Mouse (Mus musculus): Measurements from ENCODE around the gene Ncapd2. TPM values are rescaled to one million over a fixed set of nuclear protein-coding genes. Genes with fewer than 3 reads are reported as not detected.

Gene Ncapd2
- 10 to 100 TPM; 31.7 to 32.7 TPM for total RNA-seq (2021)

GRCm38 (mm10) chr6:125191332-125192015, at the start of gene Ncapd2, which contains the start of gene Mrpl51:
TSS of gene Ncapd2 (minus strand) at chr6:125191701.
TSS of gene Mrpl51 (plus strand) at chr6:125191801.
- peak; percentile 97 to 98 for DNase-seq (ENCODE audit: extremely low spot score in 1 of 2, low spot score in 2 of 2)
- intact Hi-C loops (cut with DNase I): loop anchor here (2.0 kb wide), 1 partner anchor 25 kb away; the partner anchor contains the start of gene Gapdh

GRCm38 (mm10) chr6:125240617-125241016, 49.1 kb upstream of the Ncapd2 start:
- intact Hi-C loops (cut with DNase I): no loop called here

DNA sequence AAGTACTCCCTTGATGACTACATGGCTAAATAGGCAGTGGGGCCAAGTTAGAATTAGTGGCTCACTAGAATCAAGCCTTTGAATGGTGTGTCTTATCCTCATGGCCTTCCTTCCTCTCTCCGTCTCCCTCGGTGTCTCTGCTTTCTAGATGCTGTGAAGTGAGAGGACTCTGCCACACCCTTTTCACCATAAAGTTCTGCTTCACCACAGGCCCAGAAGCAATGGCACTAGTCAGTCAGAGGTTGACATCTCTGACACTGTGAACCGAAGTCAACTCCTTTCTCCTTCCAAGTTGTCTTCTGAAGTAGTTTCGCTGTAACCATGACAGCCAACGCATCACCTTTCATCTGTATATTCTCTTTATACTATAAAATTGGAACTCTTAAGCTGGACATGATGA, 48.0 kb upstream of the Ncapd2 start:
- DNase-seq (ENCODE audit: extremely low spot score in 1 of 2, low spot score in 2 of 2): no peak
- intact Hi-C loops (cut with DNase I): no loop called here

More at GRCm38 (mm10) chr6:125240617-125241016, 49.1 kb upstream of the Ncapd2 start:
- DNase-seq (ENCODE audit: extremely low spot score in 1 of 2, low spot score in 2 of 2): no peak

DNA sequence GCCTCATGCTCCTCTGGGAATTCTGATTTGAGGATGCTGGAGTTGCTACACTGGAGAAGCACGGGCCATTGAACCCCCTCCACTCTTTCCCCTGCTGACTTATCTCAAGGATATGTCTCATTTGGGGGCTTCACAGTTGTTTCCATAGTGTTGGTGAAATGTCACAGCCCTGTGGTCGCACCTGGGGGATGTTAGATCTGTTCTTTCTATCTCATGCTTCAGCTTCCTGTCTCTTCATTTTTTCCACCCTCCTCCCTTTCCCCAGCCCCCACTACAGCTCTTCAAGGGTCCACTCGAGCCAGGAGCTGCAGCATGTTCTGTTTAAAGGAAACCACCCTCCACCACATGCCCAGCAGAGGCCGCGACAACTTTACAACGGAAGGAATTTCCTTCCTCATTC, 46.9 kb upstream of the Ncapd2 start:
- no peak for DNase-seq (ENCODE audit: extremely low spot score in 1 of 2, low spot score in 2 of 2)
- intact Hi-C loops (cut with DNase I): no loop called here

GRCm38 (mm10) chr6:125237421-125237820, 45.9 kb upstream of the Ncapd2 start:
- intact Hi-C loops (cut with DNase I): no loop called here

DNA sequence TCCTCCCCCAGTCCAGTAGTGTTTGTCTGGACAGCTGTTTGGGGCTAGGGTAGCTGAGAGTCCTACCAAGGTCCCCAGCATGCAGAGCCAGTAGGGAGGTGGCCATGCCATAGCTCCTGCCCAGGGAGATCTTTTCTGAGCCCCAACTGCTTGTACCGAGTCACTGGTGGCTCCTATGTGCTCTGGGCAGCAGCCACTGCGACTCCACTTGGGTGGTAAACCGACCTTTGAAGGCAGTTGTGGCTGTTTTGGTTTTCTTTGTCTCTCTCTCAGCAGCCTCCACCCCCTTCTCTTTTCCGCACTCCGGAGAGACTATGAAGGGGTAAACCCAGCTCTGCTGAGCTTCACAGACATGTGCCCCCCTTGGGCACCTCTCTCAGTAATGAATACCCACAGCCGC, 45.3 kb upstream of the Ncapd2 start, which contains the start of gene Cd27:
Cd27 (minus strand) TSS at position 229 of the 400 bp plus-strand sequence.
- intact Hi-C loops (cut with DNase I): no loop called here
- no peak for DNase-seq (ENCODE audit: extremely low spot score in 1 of 2, low spot score in 2 of 2)

More at GRCm38 (mm10) chr6:125237421-125237820, 45.9 kb upstream of the Ncapd2 start:
- no peak for DNase-seq (ENCODE audit: extremely low spot score in 1 of 2, low spot score in 2 of 2)

DNA sequence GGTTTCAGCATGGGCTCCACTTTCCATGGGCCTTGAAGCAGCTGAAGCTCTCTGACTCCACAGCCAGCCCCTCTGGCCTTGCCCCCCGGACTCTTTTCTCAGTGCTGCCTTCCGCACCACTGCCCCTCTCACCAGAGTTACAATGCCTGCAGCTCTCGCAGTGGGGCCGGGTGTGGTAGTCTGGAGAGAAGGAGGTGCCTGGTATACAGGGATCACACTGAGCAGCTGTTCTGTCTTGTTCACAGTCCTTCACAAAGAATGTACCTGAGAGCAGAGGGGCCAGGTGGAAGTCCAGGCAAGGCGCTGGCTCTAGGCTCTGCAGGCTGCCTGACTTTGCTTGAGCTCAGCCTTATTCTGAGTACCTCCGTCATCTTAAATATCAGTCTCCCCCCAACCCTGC, 44.8 kb upstream of the Ncapd2 start:
- DNase-seq (ENCODE audit: extremely low spot score in 1 of 2, low spot score in 2 of 2): no peak
- intact Hi-C loops (cut with DNase I): no loop called here

DNA sequence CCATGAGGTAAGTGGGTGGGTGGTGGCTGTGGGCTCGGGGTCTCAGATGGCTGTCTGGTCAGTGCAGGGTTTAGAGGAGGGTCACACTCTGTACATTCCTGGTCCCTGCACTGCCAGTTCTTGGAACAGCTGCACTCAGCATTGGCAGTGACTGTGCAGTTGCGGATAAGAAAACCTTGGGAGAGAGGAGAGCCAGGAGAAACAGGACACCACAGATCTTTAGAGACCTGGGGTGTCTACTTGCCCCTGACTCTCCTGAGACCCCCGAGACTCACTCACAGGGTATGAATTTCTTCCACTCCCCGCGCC, 43.0 kb upstream of the Ncapd2 start:
- no peak for DNase-seq (ENCODE audit: extremely low spot score in 1 of 2, low spot score in 2 of 2)
- intact Hi-C loops (cut with DNase I): no loop called here

- DNase-seq (ENCODE audit: extremely low spot score in 1 of 2, low spot score in 2 of 2): no peak
- intact Hi-C loops (cut with DNase I): no loop called here
These were observed 42.5 kb upstream of the Ncapd2 start for GRCm38 (mm10) chr6:125233816-125234519.

DNA sequence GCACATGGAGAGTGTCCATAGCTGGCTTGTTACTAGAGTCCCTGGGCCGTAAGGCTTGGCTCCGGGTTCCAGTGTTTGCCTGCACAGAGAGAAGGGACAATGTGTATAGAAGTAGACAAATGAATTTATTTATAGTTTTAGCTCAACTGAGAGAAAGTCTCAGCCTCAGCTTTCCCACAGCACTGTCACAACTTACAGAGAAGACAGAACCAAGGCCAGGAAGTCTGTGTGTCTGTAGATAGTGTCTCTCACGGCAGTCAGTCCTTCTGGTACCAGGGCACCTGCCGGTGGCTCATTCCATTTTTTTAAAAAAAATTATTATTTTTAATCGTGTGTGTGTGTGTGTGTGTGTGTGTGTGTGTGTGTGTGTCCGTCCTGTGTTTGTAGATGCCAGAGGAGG, 41.0 kb upstream of the Ncapd2 start:
- intact Hi-C loops (cut with DNase I): no loop called here
- DNase-seq (ENCODE audit: extremely low spot score in 1 of 2, low spot score in 2 of 2): no peak

- intact Hi-C loops (cut with DNase I): no loop called here
- DNase-seq (ENCODE audit: extremely low spot score in 1 of 2, low spot score in 2 of 2): no peak
These were observed 40.5 kb upstream of the Ncapd2 start for GRCm38 (mm10) chr6:125232045-125232437.

- DNase-seq (ENCODE audit: extremely low spot score in 1 of 2, low spot score in 2 of 2): peak in 1 of 2 experiments; percentile 65
- intact Hi-C loops (cut with DNase I): no loop called here
These were observed 39.9 kb upstream of the Ncapd2 start, which contains the start of gene Tapbpl for GRCm38 (mm10) chr6:125231117-125232044. TSS of gene Tapbpl (minus strand) at chr6:125231860.

GRCm38 (mm10) chr6:125230571-125230970, 39.1 kb upstream of the Ncapd2 start:
- intact Hi-C loops (cut with DNase I): no loop called here
- no peak for DNase-seq (ENCODE audit: extremely low spot score in 1 of 2, low spot score in 2 of 2)

DNA sequence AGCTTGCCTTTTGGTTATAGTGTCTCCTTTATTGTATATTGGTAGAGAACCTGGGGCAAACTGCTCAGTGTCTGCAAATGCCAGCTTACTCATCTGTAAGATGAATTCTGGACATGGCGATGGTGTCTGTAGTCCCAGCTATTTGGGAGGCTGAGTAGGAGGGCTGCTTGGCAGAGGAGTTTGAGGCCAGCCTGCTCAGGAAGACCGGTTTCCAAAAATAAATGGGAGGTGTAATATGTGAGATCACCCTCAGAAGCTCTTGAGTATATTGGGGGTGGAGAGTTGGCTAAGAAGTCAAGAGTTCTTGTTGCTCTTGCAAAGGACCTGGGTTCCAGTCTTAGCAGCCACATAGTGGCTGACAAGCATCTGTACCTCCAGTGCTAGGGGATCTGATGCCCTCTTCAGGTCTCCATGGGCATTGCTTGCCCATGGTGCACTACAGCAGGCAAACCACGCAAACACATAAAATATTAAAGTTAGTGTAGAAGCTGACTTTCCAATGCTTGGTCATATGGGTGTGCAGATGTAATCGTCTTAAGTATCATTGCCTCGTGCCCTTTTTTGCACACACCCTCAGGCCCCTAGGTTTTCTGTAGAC, 34.1 kb upstream of the Ncapd2 start:
- no peak for DNase-seq (ENCODE audit: extremely low spot score in 1 of 2, low spot score in 2 of 2)
- intact Hi-C loops (cut with DNase I): no loop called here

GRCm38 (mm10) chr6:125222577-125222976, 31.1 kb upstream of the Ncapd2 start:
- intact Hi-C loops (cut with DNase I): no loop called here
- DNase-seq (ENCODE audit: extremely low spot score in 1 of 2, low spot score in 2 of 2): no peak

GRCm38 (mm10) chr6:125222146-125222545, 30.6 kb upstream of the Ncapd2 start:
- DNase-seq (ENCODE audit: extremely low spot score in 1 of 2, low spot score in 2 of 2): peak in 1 of 2 experiments; percentile 46
- intact Hi-C loops (cut with DNase I): no loop called here

GRCm38 (mm10) chr6:125221115-125221745, 29.7 kb upstream of the Ncapd2 start:
- intact Hi-C loops (cut with DNase I): no loop called here
- DNase-seq (ENCODE audit: extremely low spot score in 1 of 2, low spot score in 2 of 2): no peak

DNA sequence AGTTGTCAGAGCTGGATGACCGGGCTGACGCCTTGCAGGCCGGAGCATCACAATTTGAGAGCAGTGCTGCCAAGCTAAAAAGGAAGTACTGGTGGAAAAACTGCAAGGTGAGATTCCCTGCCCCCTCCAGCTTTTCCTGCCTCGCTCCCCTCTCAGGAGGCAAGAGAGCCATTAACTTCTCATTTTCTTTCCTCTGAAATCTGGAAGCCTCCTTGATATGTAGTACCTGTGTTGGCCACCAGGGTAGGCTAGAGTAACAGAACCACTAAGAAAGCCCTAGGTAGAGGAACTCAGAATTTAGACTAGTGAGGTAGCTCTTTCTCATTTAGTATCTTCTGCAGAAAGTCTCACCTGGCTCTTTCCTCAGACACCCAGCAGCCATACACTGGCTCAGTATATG, 27.5 kb upstream of the Ncapd2 start:
- DNase-seq (ENCODE audit: extremely low spot score in 1 of 2, low spot score in 2 of 2): peak; percentile 50 to 65

More for the DNA sequence above, 27.5 kb upstream of the Ncapd2 start:
- intact Hi-C loops (cut with DNase I): loop anchor here (5.0 kb wide), 1 partner anchor 48 kb away; no protein-coding TSS in a partner anchor
